Mouse (Mus musculus): ENCODE data around the gene Zswim3.

Zswim3 gene

DNA sequence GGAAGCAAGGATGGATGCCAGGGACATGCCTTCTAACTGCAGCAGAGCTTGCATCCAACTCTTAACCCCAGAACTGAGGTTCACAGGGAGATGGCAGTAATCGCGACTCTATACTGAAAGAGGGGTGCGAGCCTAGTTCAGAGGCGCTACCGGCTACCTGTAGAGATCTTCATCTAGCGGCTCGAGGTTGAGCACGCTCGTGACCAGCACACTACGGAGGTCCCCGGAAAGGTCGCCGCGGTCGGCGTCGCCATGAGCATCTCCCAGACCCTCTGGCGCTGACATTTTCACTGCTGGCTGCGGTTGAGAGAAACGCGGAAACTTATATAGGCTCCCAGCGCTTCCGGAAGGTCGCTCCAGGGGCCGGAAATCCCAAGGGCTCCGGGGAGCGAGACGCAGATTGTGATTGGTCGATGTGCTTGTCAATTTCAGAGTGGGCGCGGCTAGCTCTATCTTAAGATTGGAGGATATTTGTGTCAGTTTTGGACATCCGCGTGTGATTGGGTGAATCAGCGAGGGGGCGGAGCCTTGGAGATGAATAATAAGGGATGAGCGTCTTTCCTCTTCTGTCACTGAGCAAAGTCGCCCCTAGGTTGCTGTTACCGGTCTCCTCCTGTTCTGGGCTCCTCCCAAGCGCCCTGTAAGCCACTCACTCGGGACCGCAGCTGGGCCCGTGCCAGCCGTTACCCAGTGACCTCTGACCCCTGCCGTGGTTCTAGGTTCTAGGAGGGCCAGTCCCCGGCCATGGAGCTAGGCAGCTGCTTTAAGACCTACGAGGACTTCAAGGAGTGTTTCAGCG, at the start of gene Zswim3, which contains the start of gene Acot8:
Gene Zswim3, plus strand, starts transcription at position 566 of the 799 bp plus-strand sequence.
Gene Acot8, minus strand, starts transcription at position 350 of the 799 bp plus-strand sequence.
- peak; percentile 98 for DNase-seq (ENCODE audit: low spot score)

DNA sequence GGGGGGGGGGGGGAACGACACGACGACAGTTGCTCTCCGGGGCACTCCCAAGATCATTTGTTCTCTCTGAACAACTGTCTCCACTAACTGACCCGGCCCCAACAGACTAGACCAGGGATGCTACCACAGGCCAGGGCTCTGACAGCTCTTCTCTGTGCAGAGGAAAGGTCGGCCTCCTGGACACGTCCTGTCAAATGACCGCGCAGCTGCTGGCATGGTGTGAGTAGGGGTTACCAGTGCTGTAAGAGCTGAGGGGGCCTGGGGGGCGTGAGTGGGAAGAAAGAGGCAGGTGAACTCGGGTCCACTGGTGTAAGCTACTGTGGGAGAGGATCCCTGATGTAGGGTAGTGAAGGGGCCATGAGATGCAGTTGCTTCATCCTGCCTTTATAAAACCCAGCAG, 47.1 kb upstream of the Zswim3 start:
- DNase-seq (ENCODE audit: low spot score), result no peak

DNA sequence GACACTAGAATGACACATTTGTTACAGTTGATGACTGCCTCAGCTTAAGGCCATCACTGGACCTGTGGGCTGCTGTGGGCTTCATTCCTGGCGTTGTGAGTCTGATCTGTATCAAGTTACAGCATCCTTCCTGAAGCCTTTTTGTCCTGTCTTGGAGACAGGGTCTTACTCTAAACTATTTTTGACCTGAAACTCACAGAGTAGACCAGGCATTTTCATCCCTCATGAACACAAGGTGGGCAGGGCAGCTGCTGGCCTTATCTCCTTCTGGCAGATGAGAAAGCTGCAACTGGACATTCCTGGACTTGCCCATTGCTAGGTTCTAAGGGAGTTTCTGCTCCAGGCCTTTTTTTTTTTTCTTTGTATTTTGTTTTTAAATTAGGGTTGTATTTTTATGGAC, 46.2 kb upstream of the Zswim3 start:
- DNase-seq (ENCODE audit: low spot score), result no peak

DNA sequence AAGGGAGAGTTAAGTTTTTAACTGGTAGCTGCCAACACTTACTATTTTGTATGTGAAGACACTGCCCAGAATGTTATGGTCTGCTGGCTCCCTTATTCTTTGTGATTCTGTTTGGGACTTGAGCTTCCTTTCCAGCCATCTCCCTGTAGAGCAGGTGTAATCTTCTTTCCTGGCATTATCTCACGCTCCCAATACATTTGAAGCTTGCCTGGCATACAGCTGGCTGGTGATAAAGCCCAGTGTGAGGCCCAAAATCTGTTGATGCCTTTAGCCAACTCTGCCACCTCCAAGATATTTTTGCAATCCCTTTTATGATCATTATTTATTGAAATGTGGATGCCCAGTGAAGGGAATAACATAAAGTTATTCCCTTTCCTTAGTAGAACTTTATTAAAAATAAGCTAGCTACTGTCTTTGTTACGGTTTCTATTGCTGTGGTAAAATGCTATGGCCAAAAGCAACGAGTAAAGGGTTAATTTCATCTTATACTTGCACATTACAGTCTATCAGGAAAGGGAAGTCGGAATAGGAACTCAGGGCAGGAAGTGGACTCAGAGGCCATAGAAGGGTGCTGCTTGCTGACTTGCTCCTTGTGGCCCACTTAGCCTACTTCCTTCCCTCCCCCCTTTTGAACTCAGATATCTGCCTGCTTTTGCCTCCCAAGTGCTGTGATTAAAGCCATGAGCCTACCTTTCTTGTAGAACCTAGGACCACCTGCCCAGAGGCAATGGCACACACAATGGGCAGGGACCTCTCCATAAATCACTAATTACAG, 44.7 kb upstream of the Zswim3 start:
- peak; percentile 47 for DNase-seq (ENCODE audit: low spot score)

DNA sequence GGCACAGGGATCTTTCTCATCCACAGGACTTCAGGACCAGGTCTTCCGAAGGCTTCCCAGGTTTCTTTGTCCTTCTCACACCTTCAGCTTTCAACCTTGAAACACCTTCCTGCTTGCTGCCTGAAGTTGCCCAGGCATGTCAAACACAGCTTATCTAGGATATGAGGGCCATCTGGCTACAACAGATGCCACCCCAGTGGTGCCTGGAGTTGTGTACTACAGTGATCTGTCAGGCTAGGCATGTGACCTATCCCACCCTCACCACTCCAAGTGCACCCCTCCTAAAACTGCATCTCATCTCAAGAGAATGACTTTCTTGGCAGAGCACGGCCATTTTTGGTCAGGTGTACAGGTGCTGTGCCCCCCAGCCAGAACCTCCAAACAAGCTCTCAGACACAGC, 43.4 kb upstream of the Zswim3 start:
- DNase-seq (ENCODE audit: low spot score), result peak; percentile 54

DNA sequence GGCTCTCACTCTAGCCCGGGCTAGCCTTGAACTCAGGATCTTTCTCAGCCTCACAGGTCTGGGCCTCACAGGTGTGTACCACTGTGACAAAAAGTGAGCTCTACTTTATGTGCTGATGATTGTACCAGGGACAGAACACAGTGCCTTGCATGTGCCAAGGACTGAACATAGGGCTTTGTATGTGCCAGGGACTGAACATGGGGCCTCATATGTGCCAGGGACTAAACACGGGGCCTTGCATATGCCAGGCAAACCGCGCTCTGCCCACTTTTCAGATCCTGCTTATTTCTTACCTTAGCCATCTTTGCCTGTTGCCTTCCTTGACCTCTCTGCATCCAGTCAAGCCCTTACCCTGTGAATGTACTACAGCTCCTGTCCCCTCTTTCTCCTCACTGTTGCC, 42.9 kb upstream of the Zswim3 start:
- no peak for DNase-seq (ENCODE audit: low spot score)

DNA sequence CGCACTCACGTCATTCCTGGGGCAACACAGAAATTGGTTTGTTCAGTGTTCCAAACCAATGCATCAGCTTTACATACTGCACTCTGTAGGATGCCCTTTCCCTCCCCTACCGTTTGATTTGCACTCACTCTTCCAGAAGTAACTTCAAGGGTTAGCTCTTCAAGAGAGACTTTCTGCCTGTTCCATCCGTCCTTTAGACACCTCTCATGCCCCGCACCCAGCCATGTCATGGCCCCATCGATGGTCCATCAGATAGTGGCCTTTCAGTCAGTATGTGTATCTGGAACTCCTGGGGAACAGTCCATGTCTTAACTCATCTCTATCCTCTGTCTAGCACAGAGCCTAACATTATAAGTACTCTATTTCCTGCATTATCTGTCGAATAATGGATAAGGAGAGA, 42.3 kb upstream of the Zswim3 start:
- no peak for DNase-seq (ENCODE audit: low spot score)

DNA sequence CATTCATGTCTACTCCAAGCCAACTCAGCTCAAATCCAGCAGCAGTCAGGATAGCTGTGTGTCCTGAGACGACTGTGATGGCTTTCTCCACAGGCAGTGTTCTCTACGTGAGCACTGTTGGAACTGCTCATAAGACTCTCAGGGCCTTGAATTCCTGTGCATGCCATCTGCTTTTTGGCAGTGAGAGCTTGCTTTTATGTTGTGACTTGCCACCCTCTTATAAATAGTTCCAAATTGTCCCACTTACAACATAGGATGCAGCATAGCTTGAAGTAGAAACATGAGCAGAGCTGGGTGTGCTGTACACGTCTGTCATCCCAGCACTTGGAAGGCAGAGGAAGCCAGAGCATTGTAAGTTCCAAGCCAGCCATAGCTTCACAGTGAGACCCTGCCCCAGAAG, 39.1 kb upstream of the Zswim3 start:
- no peak for DNase-seq (ENCODE audit: low spot score)

DNA sequence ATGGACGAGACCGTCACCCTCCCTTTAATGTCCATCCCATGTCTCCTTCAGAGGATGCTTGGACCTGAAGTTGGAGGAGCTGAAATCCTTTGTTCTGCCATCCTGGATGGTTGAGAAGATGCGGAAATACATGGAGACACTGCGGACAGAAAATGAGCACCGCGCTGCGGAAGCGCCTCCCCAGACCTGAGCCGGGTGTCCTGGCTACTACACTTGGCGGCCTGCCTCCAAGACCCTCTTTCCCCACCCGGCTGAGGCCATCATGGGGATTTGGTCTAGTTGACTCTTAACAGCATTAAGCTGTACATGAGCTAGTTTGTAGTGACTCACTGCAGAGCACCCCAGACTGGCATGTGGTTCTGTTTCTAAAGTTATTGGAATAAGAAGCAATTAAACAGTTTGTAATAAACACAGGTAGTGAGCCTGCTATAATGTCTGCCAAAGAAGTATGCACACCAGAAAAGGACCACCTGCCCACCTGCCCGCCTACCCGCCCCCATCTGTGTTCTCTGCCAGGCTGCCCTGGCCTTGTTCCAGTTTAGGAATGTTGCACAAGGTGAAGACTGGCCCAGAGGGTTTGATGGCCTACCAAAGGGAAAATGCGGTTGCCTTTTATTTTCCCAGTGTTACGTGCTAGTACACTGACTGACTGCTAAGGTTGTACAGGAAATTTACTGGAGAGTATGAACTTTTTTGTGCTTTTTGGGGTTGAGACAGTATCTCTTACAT, 36.9 kb upstream of the Zswim3 start:
- DNase-seq (ENCODE audit: low spot score), result no peak

DNA sequence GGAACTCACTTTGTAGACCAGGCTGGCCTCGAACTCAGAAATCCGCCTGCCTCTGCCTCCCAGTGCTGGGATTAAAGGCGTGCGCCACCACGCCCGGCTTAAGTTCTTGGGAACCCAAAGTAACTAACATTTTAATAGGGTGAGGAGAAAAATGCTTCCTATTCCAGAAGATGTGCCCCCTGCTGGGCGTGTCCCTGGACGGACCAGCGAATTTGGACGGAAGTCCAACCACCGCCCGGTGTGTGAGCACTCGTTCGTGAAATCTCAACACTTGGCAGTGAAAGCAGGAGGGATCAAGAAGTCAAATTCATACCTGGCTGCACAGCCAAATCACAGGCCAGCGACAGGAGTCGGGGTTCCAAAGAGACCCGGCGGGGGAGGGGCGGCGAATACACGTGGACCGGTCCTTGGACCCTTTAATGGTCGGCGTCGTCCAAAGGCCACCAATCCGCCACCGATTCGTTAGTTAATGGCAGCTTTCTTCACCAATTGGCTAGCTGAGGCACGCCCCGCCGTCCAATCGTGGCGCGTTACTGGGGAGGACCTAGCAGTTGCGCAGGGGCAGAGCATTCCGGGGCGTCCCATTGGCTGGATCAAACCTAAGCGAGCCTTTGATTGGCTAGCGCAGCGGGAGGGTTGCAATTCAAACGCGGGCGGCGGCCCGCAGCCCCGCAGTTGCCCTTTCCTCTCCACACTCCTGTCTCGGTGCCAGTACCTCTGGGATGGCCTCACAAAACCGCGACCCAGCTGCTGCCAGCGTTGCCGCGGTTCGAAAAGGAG, 35.5 kb upstream of the Zswim3 start, which contains the start of gene Ube2c:
Gene Ube2c, plus strand, starts transcription at position 641 of the 780 bp plus-strand sequence.
- peak; percentile 97 for DNase-seq (ENCODE audit: low spot score)

DNA sequence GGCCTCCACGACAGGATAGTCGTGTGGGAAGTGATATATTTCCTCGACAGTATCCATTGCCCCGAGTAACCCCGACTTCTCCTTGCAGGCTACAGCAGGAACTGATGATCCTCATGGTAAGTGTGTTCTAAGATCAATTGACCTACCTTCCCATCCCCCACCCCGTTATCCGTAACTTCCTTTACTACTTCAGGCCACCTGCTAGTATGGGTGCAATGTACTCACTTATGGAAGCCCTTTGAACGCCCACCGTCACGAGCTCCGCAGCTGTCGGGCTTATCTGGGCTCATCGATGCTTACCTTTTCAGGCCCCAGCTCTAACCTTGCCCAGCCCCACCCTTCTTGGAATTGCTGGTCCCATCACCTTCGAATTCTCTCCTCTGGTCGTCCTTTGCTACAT, 34.6 kb upstream of the Zswim3 start:
- no peak for DNase-seq (ENCODE audit: low spot score)

DNA sequence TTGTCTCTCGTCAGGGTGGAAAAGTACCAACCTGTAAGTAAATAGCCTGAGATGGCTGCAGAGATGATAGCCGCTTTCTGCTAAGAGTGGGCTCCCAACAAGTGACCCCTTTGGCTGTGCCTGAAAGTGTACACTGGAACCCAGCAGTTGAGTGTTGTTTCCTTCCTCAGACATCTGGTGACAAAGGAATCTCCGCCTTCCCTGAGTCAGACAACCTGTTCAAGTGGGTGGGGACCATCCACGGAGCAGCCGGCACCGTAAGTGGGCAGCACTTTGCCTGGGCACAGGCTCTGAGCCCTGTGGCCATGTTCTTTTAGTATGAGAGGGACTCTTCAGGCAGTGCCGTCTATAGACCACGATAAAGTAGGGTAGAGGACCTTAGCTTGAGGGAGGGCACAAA, 33.8 kb upstream of the Zswim3 start:
- no peak for DNase-seq (ENCODE audit: low spot score)

DNA sequence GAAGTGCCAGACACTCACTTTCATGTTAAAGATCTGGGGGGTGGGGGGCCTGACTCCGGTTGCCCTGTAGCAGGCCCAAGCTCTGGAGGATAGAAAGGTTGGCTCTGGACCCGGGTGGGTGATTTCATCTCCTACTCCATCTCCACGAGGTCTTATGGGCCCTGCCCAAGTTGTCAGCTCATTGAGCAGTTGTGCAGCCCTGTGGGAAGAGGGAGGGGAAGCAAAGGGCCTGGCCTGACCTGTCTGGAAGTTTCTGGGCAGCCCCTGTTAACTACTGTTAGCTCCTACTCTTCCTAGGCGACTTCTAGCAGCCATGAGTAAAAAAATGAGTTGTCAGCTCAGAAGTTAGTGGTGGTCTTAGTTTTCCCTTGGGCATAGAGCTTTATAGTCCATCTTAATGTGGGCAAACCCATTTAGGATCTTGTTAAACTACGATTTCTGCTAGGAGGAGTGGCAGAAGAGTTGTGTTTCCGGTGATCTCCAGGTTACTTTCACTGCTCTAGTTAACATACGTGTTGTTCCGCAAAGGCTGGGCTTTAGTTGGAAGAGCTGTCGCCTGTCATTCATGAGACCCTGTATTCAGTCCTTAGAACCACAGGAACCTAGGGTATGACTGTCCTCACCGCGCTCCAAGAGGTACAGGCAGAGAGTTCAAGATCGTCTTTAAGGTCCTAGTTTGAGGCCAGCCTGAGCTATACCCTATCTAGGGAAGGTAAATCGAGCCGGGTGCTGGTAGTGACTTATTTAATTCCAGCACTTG, 31.5 kb upstream of the Zswim3 start:
- no peak for DNase-seq (ENCODE audit: low spot score)

DNA sequence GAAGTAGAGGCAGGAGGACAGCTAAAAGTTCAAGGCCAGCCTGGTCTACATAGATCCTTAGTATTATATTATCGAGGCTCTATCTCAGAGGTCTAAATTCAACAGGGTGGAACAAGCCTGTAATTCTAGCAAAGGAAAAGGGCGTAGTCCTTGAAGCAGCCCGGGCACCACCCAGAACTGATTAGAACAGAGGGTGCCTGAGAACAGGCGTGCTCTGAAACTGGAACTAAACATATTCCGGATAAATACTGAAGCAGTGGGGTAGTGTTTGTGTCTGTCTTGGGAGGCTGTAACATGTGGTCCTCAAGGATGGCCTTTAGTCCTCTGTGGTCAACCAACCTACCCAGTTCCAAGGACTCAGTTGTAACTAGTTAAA, 30.9 kb upstream of the Zswim3 start:
- no peak for DNase-seq (ENCODE audit: low spot score)

DNA sequence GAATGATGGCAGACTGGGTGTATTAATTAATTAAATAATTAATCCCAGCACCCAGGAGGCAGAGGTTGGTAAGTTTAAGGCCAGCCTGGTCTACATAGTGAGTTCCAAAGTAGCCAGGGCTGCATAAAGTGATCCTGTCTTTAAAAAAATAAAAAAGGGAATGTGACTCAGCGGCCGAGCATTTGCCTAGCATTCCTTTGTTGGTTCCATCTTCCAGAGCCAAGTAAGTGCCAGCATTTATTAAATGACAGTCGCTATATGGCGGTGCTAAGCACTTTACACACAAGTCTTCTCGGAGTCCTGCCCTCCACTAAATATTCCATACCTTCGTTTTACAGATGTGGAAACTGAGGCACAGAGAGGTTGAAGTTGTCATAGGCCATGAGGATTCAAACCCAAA, 28.8 kb upstream of the Zswim3 start:
- DNase-seq (ENCODE audit: low spot score), result no peak

DNA sequence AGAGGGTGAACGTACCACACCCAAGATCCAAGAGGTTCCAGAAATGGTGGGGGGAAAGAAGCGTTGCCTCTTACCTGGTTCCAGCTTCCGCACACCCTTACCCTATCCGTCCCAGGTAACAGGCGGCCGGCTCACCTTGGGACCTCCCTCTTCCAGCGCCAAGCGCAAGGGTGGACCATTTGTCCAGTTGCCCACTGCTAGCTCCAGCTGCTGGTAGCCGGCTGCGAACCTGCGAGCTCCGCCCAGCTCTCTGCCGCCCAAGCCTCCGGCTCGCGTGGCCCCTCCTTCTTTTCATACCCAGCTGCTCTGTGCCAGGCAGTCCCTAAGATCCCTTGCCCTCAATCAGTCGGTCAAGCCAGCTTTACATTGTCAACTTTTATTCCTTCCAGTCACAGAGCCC, 28.1 kb upstream of the Zswim3 start:
- DNase-seq (ENCODE audit: low spot score), result no peak

DNA sequence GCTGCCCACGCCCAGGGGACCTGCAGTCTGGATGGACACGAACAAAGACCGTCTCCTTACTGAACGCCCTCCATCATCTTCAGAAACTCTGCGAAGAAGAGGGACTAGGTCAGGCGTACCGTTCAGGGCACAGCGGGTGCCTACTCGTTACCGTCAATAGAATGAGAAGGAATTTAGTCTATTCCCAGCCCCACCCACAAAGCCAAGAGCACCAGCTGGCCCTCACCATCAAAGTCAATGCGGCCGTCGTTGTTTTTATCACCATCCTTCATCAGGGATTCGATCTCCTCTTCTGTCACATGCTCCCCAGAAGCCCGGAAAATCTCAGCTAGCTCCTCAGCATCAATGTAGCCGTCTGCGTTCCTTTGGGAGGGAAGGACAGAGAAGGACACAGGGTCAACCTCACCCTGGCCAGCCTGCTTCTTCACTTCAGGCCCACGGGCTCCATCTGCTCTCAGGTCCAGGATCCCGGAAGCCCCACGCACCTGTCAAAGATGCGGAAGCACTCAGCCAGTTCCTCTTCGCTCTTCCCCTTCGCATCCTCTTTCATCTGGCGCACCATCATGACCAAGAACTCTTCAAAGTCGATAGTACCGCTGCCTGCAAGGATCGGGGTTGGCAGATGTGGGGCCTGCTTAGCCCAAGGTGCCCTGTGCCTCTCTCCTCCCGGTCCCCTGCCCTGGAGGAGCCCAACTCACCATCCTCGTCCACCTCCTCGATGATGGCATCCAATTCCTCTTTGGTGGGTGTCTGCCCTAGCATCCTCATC, 27.5 kb upstream of the Zswim3 start:
- DNase-seq (ENCODE audit: low spot score), result no peak

DNA sequence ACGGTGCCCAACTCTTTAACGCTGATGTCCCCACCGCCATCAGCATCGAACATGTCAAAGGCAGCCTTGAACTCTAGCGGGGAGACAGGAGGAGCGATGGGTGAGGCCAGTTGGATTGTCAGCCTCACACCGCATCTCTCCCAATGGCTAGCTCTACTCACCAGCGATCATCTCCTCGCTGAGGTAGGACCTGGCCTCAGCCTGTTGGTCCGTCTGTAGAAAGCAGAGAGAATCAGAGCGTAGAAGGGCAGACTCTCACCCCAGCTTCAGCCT, 26.9 kb upstream of the Zswim3 start:
- no peak for DNase-seq (ENCODE audit: low spot score)

DNA sequence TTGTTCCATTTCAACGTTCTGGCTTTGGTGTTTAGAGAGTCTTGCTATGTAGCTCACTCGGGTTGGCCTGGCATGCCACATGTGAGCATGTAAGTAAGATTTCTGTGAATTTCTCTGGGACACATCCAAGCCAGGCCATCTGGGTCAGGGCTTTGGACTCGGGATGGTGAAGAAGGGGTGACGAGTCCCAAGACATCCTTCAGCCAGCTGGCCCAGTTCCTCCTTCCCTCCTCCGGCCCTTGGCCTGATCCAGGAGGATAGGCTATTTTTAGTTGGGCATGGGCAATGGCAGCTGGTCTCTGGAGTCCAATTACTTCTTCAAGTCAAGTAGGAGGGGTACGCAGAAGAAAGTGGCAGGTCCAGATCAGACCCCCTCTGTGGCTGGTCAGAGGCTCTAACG, 26.1 kb upstream of the Zswim3 start:
- DNase-seq (ENCODE audit: low spot score), result no peak

DNA sequence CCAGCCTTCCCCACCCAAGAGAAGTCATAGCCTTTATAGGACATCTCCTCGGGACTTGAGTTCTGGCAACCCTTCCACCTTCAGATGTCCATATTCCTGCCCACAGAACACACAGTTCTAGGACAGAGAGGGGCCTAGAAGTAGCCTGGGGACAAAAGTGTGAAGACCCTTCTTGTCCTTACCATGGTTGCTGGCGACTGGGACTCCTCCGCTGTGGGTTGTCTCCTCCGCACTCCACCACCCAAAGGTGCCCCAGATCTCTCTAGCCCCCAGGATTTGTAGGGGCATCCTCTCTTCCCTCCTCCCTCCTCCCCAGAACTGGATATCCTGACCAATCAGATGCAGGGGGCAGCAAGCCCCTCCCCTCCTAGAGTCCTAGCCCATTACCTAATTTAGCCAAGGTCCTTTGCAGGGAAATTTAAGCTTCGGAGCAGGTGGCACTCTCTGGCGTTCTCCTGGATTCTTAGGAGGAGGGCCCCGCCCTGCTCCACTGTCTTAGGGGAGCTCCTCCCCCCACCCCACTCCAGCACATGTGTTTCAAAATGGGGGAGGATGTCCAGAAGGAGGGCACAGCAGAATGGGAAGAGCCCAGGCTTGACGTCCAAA, 25.3 kb upstream of the Zswim3 start, which contains the start of gene Tnnc2:
Gene Tnnc2, minus strand, starts transcription at position 487 of the 606 bp plus-strand sequence.
- DNase-seq (ENCODE audit: low spot score), result no peak
